Mouse (Mus musculus) layer of hippocampus, adult 2 months (tissue): Measurements from ENCODE around the gene Ang2. TPM values are rescaled to one million over a fixed set of nuclear protein-coding genes. Genes with fewer than 3 reads are reported as not detected.
"Not testable (repeated sequence)": the region's sequence is repeated elsewhere in the genome, so short reads cannot be mapped to it uniquely, and the experiment has no call there.

ENCODE experiments used
- DNase-seq, 2 experiments: peaks; one replicate each; pipeline ENCODE4 v3.0.0; 2022; ENCODE audit warnings: low spot score in 2 of 2
- H3K27ac ChIP-seq: fragments of 200-600 bp; 2 replicates; pipeline ENCODE4 v1.8.1; 2022
- H3K4me3 ChIP-seq: fragments of 200-600 bp; 2 replicates; pipeline ENCODE4 v1.8.1; 2022; ENCODE audit warnings: mild to moderate bottlenecking
- CTCF ChIP-seq: fragments of 200-600 bp; conservative IDR thresholded peaks from 2 replicates; pipeline ENCODE4 v1.8.1; 2022; ENCODE audit warnings: antibody characterized with exemption, mild to moderate bottlenecking, moderate library complexity
- total RNA-seq, 2 experiments: library from RNA; stranded (reverse); gene quantifications; 2 replicates each; pipeline ENCODE4 v1.2.3; 2021

Gene Ang2
- total RNA-seq, 2 experiments from 2014 or later = not detected

DNA sequence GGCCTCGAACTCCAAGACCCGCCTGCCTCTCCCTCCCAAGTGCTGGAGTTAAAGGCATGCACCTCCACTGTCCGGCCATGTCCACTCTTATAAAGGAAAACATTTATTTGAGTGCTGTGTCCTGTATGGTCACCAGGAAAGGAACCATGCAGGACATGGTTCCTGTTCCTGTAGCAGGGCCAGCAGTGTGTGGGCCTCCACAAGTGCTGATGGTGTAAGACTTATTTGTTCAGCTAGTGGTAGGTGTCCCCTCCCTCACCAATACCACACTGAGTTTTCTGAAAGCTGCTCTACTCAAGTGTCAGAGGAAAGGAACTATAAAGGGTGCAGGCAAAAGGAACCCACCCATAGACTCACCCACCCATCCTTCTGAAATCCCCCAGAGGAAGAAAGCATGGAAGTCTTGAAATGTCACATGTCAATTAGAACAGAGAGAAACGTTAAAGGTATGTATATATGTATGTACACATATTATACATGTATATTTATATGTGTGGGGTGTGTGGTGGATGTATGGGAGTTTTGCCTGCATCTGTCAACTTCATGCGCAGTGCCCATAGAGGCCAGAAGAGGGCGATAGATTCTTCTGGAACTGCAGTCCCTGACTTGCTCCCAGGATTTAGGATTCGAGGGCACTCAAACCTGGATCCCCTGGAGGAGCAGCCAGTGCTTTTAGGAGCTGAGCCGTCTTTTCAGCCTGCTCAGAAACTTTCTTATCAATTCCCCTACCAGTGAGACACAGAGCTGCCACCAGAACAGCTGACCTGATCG is 26.7 kb downstream of the Ang2 start:
- TF ChIP-seq CTCF = peak; percentile 78
- H3K4me3 ChIP-seq = not testable (repeated sequence)
- peak overlapping the region; percentile 68; the same call in 1 of the 2 replicates for H3K27ac ChIP-seq
- peak in 1 of 2 experiments; percentile 25 for DNase-seq

GRCm38 (mm10) chr14:51166068-51166467 is 32.9 kb downstream of the Ang2 start:
- Histone ChIP-seq H3K27ac (no peak overlapping the region), H3K4me3 (no peak overlapping the region)
- no peak for DNase-seq
- TF ChIP-seq CTCF = no peak

GRCm38 (mm10) chr14:51165435-51165834 is 33.5 kb downstream of the Ang2 start:
- no peak for DNase-seq
- Histone ChIP-seq H3K4me3 (no peak overlapping the region), H3K27ac (no peak overlapping the region)
- TF ChIP-seq CTCF = no peak

DNA sequence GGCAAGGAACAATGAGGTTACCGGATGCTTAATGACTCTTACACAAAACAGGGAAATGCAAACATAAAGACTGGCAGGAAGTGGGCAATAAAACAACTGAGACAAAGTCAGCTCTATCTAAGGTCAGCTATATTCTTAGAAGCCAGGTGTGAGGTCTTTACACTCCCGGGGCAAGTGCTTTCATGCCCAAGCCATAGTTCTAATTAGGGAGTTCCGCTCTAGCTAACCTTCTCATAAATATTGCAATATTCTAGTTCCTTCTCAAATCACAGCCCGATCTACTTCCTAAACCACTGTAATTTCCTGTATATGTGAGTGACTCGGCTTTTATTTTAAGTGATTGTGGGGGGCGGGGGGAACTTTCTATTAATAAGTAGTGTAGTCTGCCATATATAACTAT is 35.6 kb downstream of the Ang2 start:
- DNase-seq, H3K27ac ChIP-seq, H3K4me3 ChIP-seq: not testable (repeated sequence)

- H3K27ac ChIP-seq = peak within 1 kb of the TSS; percentile 53; the same call in 1 of the 2 replicates
- H3K4me3 ChIP-seq = not testable (repeated sequence)
- DNase-seq = peak; percentile 57 to 66
Measured at GRCm38 (mm10) chr14:51161976-51162375, 37.0 kb downstream of the Ang2 start, which contains the start of gene Rnase2b. TSS of gene Rnase2b (plus strand) at chr14:51162260.

DNA sequence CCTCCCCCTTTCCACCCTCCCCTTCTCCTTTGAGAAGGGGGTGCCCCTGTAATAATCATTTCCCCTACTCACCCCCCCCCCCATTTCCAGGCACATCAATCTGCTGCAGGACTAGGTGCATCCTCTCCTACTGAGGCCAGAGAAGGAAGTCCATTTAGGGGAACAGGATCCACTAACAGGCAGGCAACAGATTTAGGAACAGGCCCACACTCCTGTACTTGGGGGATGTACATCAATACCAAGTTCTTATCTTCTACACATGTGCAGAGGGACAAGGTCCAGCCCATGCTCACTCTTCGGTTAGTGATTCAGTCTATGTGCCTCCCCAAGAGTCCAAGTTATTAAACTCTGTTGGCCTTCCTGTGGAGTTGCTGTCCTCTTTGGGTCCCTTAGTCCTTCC is 41.9 kb downstream of the Ang2 start:
- no peak for DNase-seq
- no peak for TF ChIP-seq CTCF

DNA sequence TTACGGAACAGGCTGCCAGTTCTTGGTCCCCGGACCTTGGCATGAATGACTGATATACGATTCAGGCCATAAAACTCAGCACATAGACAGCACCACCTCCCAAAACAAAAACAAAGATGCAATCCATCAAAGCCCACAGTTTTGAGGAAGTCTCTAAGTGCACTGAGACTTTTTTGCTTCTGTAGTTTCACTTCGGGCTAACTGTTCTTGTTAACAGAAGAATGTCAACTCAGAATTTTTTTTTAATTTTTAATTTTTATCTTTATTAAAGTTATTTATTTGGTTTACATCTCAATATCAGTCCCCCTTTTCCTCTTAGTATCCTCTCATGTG is 42.2 kb downstream of the Ang2 start:
- Histone ChIP-seq H3K4me3 (no peak overlapping the region), H3K27ac (no peak overlapping the region)
- no peak for DNase-seq
- no peak for TF ChIP-seq CTCF

More for the DNA sequence above, 41.9 kb downstream of the Ang2 start:
- H3K4me3 ChIP-seq = no peak overlapping the region
- H3K27ac ChIP-seq = no peak overlapping the region

DNA sequence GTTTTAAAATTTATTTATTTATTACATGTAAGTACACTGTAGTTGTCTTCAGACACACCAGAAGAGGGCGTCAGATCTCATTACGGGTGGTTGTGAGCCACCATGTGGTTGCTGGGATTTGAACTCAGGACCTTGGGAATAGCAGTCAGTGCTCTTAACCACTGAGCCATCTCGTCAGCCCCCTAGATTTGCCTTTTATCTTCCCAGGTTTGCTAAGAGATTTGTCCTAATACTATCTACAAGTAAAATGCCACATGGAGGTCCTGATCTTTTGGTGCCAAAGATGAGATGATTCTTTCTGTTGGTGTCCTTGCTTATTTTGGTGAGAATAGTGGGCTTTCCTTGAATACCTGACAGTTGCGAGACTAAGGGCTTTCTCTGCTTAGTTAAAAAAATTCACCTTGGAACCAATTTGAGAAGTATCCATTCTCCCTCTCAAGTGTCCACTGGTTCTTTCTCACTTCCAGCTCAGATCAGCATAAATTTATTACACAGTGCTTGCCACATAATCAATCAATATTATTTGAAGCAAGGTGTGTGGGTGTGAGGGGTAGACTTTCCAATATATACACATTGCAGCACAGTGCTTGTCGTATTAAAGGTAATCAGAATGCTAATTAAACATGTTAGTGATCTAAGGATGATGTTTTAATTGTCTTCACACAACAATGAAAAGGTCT is 42.8 kb downstream of the Ang2 start:
- no peak for TF ChIP-seq CTCF
- H3K4me3 ChIP-seq = no peak overlapping the region
- no peak for DNase-seq
- no peak overlapping the region for H3K27ac ChIP-seq

DNA sequence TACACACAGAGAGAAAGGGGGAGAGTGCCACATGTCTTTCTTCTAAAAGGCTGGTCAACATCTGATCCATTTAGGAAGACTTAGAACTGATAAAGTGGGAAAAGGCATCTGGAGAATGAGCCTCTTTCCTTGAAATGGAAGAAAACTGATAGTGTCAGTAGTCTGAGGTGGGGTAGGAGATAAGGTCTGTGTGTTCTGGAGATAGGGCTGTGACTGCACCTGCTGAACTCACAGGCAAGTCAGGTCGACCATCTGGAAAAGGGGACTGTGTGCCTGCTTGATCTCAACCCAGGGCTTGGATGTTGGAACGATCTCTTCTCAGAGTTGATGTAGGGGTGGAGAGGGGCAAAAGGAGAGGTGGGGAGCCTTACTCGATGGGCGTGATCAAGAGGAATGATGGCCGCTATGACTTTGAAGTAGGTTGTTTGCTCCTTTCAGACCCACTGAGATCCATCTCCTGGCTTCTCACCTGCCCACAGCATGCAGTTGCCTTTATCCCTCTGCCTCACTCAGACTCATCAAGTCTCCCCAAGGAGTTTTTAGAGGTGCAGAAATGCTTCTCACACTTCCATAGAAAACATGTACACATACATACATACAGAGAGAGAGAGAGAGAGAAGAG is 46.6 kb downstream of the Ang2 start:
- no peak for TF ChIP-seq CTCF
- no peak overlapping the region for H3K4me3 ChIP-seq
- no peak for DNase-seq
- H3K27ac ChIP-seq = no peak overlapping the region

- TF ChIP-seq CTCF = no peak
- Histone ChIP-seq H3K4me3 (no peak overlapping the region), H3K27ac (no peak overlapping the region)
- DNase-seq = no peak
Measured at GRCm38 (mm10) chr14:51150206-51150831, 48.6 kb downstream of the Ang2 start.

DNA sequence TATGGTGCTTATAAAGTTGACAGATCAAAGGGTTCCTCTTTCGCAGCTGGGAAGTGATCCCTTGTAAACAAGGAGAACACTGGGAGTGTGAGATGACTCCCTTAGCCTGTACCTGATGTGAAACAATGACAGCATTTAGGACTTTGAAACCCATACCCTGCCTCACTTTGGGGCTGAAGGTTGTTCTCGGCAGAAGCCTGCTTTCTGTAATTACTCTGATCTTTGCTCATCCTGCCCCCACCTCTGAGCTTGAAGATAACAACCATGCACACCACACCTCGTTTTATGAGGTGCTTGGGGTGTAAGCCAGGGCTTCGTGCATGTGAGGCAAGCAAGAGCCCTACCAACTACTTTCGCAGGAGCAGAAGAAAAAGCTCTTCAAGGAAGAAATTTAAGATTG is 49.8 kb downstream of the Ang2 start:
- no peak for TF ChIP-seq CTCF
- Histone ChIP-seq H3K27ac (no peak overlapping the region), H3K4me3 (no peak overlapping the region)
- DNase-seq = no peak

GRCm38 (mm10) chr14:51148006-51148405 is 50.9 kb downstream of the Ang2 start:
- Histone ChIP-seq H3K4me3 (no peak overlapping the region), H3K27ac (no peak overlapping the region)
- no peak for TF ChIP-seq CTCF
- no peak for DNase-seq

DNA sequence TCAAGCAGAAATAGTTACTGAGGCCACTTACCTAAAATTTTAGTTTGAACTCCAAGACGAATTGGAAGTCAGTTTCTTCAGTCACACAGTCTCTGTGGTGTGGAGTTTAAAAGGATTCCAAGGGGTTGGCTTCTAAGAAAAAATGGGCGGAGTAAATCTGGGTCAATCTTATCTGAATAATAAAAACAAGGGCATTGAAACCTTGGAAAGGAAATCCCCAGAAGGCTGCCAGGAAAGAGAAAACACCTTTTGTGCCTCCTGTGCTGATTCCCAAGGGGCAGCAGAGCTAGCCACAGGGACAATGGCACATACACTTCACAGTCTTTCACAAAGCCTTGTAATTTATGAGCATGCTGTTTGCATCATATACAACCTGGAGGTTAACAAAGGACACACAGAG is 52.3 kb downstream of the Ang2 start, which contains the start of gene Rnase1:
Gene Rnase1, minus strand, starts transcription at position 101 of the 400 bp plus-strand sequence.
- no peak for DNase-seq
- Histone ChIP-seq H3K27ac (peak within 1 kb of the TSS; percentile 55; the same call in 1 of the 2 replicates), H3K4me3 (no peak within 1 kb of the TSS)
- no peak for TF ChIP-seq CTCF
